Mouse (Mus musculus): ENCODE data around the gene Bgn. TPM values are rescaled to one million over a fixed set of nuclear protein-coding genes. Genes with fewer than 3 reads are reported as not detected.
"Not testable (repeated sequence)": the region's sequence is repeated elsewhere in the genome, so short reads cannot be mapped to it uniquely, and the experiment has no call there.

The Bgn gene
- polyA plus RNA-seq, 1 experiment from 2014 or later: 13.0 TPM

GRCm38 (mm10) chrX:73493567-73493966 lies 10.2 kb downstream of the Bgn start:
- not testable (repeated sequence) for ATAC-seq

DNA sequence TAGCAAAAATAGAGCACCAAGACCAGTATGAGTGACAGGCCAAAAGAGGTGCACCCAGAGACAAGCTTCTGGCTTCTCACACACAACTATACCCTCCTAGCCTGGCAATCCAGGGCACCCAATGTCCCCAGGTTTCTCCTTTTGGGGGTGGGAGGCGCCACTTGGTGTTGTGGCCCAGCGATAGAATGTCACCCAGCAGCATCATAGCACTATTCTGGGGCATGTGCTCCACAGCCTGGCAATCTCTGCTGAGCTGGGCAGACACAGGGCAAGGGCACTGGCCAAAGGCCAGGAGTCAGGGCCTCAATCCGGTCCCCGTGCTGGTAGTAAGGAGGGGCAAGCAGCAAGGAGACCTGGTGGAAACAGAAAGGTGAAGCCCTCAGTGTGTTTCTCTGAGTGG lies 13.3 kb downstream of the Bgn start:
- ATAC-seq: no peak
- Histone ChIP-seq H3K4me2 (no peak overlapping the region), H3K27me3 (replicated peaks) (peaks cover 44% of the 10 kb centered on the region), H3K9me3 (replicated peaks) (no peaks in the 10 kb centered on the region), H3K9ac (no peak overlapping the region), H3K27ac (no peak overlapping the region), H3K4me1 (no peaks in the 10 kb centered on the region), H3K36me3 (no peaks in the 10 kb centered on the region), H3K4me3 (no peak overlapping the region)
- 62% methylated on average over 3 of the region's 4 CpGs for WGBS (ENCODE audit: insufficient replicate concordance)

More at GRCm38 (mm10) chrX:73493567-73493966, 10.2 kb downstream of the Bgn start:
- H3K27ac ChIP-seq; H3K4me1 ChIP-seq; H3K9me3 ChIP-seq (replicated peaks); H3K36me3 ChIP-seq; H3K9ac ChIP-seq; H3K4me3 ChIP-seq; H3K4me2 ChIP-seq: not testable (repeated sequence)
- peaks cover 27% of the 10 kb centered on the region for H3K27me3 ChIP-seq (replicated peaks)
- 6% methylated on average over 1 of the region's 2 CpGs for WGBS (ENCODE audit: insufficient replicate concordance)

GRCm38 (mm10) chrX:73505130-73505735 lies 21.8 kb downstream of the Bgn start:
- ATAC-seq: no peak
- Histone ChIP-seq H3K4me3 (no peak overlapping the region), H3K9ac (no peak overlapping the region), H3K27me3 (replicated peaks) (peaks cover 70% of the 10 kb centered on the region), H3K36me3 (no peaks in the 10 kb centered on the region), H3K9me3 (replicated peaks) (no peaks in the 10 kb centered on the region), H3K4me2 (no peak overlapping the region), H3K4me1 (no peaks in the 10 kb centered on the region), H3K27ac (no peak overlapping the region)
- 54% methylated on average over 5 of the region's 5 CpGs for WGBS (ENCODE audit: insufficient replicate concordance)

GRCm38 (mm10) chrX:73506577-73506976 lies 23.2 kb downstream of the Bgn start:
- no peaks in the 10 kb centered on the region for H3K9me3 ChIP-seq (replicated peaks)
- no peak overlapping the region for H3K9ac ChIP-seq
- no peak overlapping the region for H3K4me2 ChIP-seq
- H3K36me3 ChIP-seq: no peaks in the 10 kb centered on the region
- no peak overlapping the region for H3K27ac ChIP-seq
- WGBS (ENCODE audit: insufficient replicate concordance): 53% methylated on average over 4 of the region's 4 CpGs
- H3K27me3 ChIP-seq (replicated peaks): peaks cover 63% of the 10 kb centered on the region
- H3K4me1 ChIP-seq: no peaks in the 10 kb centered on the region
- no peak for ATAC-seq
- no peak overlapping the region for H3K4me3 ChIP-seq

DNA sequence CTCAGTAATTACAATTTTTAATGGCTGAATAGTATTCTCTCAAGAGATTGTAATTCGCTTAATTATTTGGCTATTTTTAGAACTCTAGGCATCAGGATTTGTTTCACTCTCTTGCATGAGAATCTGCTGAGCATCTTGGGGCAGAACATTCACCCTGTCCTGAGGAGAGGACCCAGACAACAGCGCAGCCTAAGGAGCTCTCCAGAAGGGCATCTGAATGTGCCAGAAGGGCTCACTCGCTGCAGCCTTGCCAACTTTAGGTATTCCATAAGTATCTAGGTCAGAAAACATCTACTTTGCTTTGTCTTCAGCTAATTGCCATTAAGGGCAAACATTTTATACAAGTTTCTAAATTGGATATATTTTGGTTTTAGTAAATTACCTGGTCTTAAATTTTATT lies 25.8 kb downstream of the Bgn start:
- Histone ChIP-seq H3K27me3 (replicated peaks) (peaks cover 45% of the 10 kb centered on the region), H3K4me3 (no peak overlapping the region), H3K9ac (no peak overlapping the region), H3K9me3 (replicated peaks) (no peaks in the 10 kb centered on the region), H3K4me1 (no peaks in the 10 kb centered on the region), H3K36me3 (no peaks in the 10 kb centered on the region), H3K4me2 (no peak overlapping the region), H3K27ac (no peak overlapping the region)
- no peak for ATAC-seq
- WGBS (ENCODE audit: insufficient replicate concordance): 60% methylated on average over 3 of the region's 3 CpGs

- WGBS (ENCODE audit: insufficient replicate concordance): 53% methylated on average over 3 of the region's 3 CpGs
- Histone ChIP-seq H3K27ac (no peak overlapping the region), H3K9ac (no peak overlapping the region), H3K36me3 (no peaks in the 10 kb centered on the region), H3K4me3 (no peak overlapping the region), H3K4me2 (no peak overlapping the region), H3K9me3 (replicated peaks) (no peaks in the 10 kb centered on the region), H3K4me1 (no peaks in the 10 kb centered on the region), H3K27me3 (replicated peaks) (peaks cover 33% of the 10 kb centered on the region)
- no peak for ATAC-seq
These were observed 29.5 kb downstream of the Bgn start for GRCm38 (mm10) chrX:73512904-73513303.

DNA sequence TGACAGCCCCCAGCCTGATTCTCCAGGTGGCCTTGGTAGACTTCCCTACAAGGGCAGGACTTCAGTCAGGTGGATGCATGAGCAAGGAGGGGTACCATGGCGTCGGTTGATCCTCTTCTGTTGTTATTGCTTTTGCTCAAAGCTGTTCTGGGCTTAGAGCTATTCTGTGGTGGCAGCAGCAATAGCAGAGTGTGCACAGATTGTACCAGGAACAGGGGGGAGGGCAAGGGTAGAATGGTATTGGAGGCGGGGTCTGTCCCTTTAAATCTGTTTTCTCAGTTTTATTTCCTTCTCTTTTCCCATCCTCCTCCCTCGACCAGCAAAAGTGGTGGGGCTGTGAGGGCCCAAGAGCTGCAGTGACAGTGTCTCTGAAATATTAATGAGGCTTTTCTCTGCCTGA lies 33.2 kb downstream of the Bgn start:
- H3K4me2 ChIP-seq: no peak overlapping the region
- no peaks in the 10 kb centered on the region for H3K36me3 ChIP-seq
- no peak overlapping the region for H3K4me3 ChIP-seq
- WGBS (ENCODE audit: insufficient replicate concordance): 54% methylated on average over 4 of the region's 4 CpGs
- ATAC-seq: no peak
- peaks cover 32% of the 10 kb centered on the region for H3K27me3 ChIP-seq (replicated peaks)
- no peaks in the 10 kb centered on the region for H3K4me1 ChIP-seq
- H3K9me3 ChIP-seq (replicated peaks): no peaks in the 10 kb centered on the region
- no peak overlapping the region for H3K9ac ChIP-seq
- H3K27ac ChIP-seq: no peak overlapping the region

DNA sequence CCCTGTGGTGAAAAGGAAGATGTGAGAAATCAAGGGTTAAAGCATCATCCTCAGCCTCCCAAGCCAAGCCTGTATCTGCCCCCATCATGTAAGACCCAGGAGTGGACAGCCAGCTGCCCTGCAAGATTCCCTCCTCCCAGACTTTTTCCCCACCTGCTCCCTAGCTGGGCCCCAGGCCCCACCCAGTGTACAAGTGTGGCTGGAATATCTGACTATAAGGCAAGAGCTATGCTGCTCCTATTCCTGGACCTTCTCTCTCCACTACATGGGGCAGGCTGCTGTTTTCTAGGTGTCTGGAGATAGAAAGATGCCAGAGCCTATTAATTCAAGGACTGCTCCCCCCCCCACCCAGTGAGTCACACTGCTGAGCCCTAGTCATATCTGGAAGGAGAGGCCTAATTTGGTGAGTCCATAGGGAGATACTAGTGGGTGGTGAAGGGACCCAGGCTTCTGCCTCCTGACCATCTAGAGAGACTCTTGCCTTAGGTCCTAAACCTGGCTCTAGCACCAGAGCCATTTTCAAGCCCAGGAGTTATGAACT lies 33.7 kb downstream of the Bgn start:
- H3K27ac ChIP-seq: no peak overlapping the region
- H3K4me3 ChIP-seq: no peak overlapping the region
- no peaks in the 10 kb centered on the region for H3K9me3 ChIP-seq (replicated peaks)
- no peaks in the 10 kb centered on the region for H3K4me1 ChIP-seq
- H3K4me2 ChIP-seq: no peak overlapping the region
- peaks cover 36% of the 10 kb centered on the region for H3K27me3 ChIP-seq (replicated peaks)
- no peaks in the 10 kb centered on the region for H3K36me3 ChIP-seq
- ATAC-seq: no peak
- no peak overlapping the region for H3K9ac ChIP-seq

DNA sequence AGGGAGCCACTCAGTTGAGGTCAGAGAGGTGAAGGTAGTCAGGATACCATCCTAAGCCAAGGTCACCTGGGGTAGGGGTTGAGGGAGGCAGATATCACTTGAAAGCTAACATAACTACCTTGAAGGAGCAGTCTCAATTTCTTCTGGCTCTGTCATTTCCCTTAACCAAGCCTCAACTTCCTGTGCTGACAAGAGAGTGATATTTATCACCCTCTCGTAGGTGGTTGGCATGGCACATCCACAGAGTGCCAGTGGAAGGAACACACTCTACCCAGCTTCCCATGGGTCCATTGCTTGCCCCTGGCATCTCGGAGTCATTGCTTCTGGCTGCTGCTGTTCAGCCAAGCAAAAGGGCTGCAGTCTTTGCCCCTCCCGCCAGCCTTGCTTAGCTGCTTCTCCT lies 37.3 kb downstream of the Bgn start:
- no peak for ATAC-seq
- 45% methylated on average over 3 of the region's 3 CpGs for WGBS (ENCODE audit: insufficient replicate concordance)
- H3K27me3 ChIP-seq (replicated peaks): peaks cover 28% of the 10 kb centered on the region
- no peak overlapping the region for H3K4me3 ChIP-seq
- no peak overlapping the region for H3K4me2 ChIP-seq
- H3K27ac ChIP-seq: no peak overlapping the region
- H3K9ac ChIP-seq: no peak overlapping the region
- H3K4me1 ChIP-seq: no peaks in the 10 kb centered on the region
- H3K36me3 ChIP-seq: no peaks in the 10 kb centered on the region
- H3K9me3 ChIP-seq (replicated peaks): no peaks in the 10 kb centered on the region

DNA sequence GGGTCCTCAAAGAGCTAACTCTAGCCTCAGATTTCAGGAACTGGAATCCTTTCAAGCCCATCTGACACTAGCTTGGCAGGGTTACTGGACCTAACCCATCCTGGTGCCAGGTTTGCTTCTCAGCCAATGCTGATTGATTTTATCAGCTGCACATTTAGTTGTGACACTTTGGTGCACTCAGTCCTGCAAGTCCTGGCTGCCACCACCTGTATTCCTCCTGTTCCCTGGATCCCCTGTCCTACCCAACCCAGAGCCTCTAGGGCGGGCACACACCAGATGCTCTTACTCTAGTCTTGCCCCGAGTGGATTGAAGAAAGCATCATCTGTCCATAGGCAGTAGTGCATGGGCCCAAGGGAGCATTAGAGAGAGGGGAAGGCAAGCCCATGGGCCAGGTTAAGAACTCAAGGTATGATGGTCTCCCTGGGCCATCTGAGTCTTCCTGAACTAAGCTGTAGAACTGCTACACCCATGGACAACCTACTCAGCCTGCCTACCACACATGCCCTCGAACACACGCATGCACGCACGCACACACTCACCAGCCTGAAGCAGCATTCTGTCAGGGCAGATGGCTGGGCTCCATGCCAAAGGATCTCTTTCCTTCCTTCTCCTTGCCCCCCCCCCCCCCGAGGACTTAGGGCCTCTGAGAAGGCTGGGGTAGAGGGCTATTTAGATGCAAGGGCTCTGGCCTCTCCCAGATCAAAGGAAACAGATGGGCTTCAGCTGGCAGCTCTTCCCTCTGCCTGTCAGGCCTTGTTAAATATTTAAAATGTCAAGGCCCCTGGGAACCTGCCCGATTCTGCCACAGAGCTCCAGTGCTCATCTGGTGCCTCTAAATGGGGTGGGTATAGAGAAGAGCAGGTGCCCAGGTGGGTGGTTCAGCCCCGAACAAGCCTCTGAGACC lies 41.2 kb downstream of the Bgn start:
- H3K4me3 ChIP-seq: no peak overlapping the region
- no peak overlapping the region for H3K9ac ChIP-seq
- H3K4me1 ChIP-seq: no peaks in the 10 kb centered on the region
- H3K27me3 ChIP-seq (replicated peaks): peaks cover 17% of the 10 kb centered on the region
- no peaks in the 10 kb centered on the region for H3K36me3 ChIP-seq
- no peak overlapping the region for H3K27ac ChIP-seq
- H3K4me2 ChIP-seq: no peak overlapping the region
- H3K9me3 ChIP-seq (replicated peaks): no peaks in the 10 kb centered on the region
- WGBS (ENCODE audit: insufficient replicate concordance): 57% methylated on average over 8 of the region's 9 CpGs
- ATAC-seq: no peak

- Histone ChIP-seq H3K27ac (no peak overlapping the region), H3K27me3 (replicated peaks) (peaks cover 17% of the 10 kb centered on the region), H3K4me2 (no peak overlapping the region), H3K9ac (no peak overlapping the region), H3K4me1 (no peaks in the 10 kb centered on the region), H3K4me3 (no peak overlapping the region), H3K36me3 (no peaks in the 10 kb centered on the region), H3K9me3 (replicated peaks) (no peaks in the 10 kb centered on the region)
- ATAC-seq: no peak
- 57% methylated on average over 9 of the region's 9 CpGs for WGBS (ENCODE audit: insufficient replicate concordance)
These were observed 42.1 kb downstream of the Bgn start for GRCm38 (mm10) chrX:73525223-73526140.
